Mouse (Mus musculus): ENCODE measurements around the gene Tulp1. TPM values are rescaled to one million over a fixed set of nuclear protein-coding genes. Genes with fewer than 3 reads are reported as not detected.
A peak's percentile ranks its signal among the peaks of the same experiment; 100 is the strongest.
"Not testable (repeated sequence)": the region's sequence is repeated elsewhere in the genome, so short reads cannot be mapped to it uniquely, and the experiment has no call there.

The Tulp1 gene
- total RNA-seq, 2 experiments from 2014 or later, result not detected

- ATAC-seq (ENCODE audit: poor library complexity, severe bottlenecking), result no peak
Measured at GRCm38 (mm10) chr17:28344050-28344607, 20.9 kb downstream of the Tulp1 start.

- peak; percentile 62 for ATAC-seq (ENCODE audit: poor library complexity, severe bottlenecking)
Measured at GRCm38 (mm10) chr17:28341091-28341490, 23.9 kb downstream of the Tulp1 start.

DNA sequence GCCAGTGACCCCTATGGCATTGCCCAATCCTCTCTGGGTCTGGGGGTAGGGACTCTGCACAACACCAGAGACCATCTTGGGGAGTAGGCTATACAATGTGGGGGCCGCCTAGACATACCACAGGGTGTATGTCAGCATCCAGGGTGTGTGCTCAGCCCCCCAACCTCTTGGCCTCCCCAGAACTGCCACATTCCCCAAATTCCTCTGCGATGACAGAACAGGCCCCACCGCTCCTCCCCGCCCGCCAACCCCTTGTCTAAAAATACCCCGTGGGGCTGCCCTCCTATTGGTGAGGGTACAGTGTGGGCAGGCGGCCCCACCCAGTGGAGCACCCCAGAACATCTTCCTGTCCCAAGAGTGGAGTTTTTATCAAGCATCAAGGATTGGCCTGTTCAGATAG, 24.4 kb downstream of the Tulp1 start:
- ATAC-seq (ENCODE audit: poor library complexity, severe bottlenecking), result no peak

DNA sequence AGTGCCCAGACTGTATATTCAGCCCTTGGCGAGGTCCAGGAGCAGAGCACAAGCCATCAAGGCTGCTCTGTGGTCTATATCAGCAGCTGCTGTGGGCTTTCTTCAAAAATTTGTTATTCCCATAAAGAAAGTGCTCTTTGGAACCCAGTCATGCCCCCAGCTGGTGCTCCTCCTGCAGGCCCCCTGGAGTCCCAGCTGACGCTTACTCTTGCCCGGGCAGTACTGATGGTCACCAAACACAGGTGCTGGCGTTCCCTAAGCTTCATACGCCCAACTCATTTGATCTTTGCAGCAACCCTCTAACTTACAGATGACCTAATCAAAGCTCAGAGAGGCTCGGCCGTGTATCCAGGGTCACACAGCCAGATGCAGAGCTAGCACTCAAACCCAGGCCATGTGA, 27.5 kb downstream of the Tulp1 start:
- ATAC-seq (ENCODE audit: poor library complexity, severe bottlenecking), result no peak

DNA sequence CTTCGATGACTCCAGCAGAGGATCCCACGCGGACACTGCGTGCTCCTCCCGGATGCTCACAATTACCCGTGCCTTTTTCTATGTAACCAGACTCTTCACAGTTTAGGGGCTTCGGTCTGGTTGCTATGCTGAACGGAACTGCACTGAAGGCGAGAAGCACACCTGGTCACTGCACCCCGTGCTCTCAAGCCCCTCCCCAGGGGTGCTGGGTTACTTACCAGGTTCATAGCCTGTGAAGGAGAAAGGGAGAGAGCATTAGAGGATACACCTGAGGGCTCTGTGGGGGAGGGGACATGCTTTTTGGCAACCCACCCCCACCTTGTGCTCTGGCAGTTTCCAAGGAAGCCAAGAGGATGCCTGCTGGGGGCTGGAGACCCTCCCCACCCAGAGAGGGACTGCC, 29.8 kb downstream of the Tulp1 start:
- no peak for ATAC-seq (ENCODE audit: poor library complexity, severe bottlenecking)

GRCm38 (mm10) chr17:28332915-28333546, 32.0 kb downstream of the Tulp1 start:
- no peak for ATAC-seq (ENCODE audit: poor library complexity, severe bottlenecking)

- no peak for ATAC-seq (ENCODE audit: poor library complexity, severe bottlenecking)
Measured at GRCm38 (mm10) chr17:28332113-28332914, 32.7 kb downstream of the Tulp1 start.

DNA sequence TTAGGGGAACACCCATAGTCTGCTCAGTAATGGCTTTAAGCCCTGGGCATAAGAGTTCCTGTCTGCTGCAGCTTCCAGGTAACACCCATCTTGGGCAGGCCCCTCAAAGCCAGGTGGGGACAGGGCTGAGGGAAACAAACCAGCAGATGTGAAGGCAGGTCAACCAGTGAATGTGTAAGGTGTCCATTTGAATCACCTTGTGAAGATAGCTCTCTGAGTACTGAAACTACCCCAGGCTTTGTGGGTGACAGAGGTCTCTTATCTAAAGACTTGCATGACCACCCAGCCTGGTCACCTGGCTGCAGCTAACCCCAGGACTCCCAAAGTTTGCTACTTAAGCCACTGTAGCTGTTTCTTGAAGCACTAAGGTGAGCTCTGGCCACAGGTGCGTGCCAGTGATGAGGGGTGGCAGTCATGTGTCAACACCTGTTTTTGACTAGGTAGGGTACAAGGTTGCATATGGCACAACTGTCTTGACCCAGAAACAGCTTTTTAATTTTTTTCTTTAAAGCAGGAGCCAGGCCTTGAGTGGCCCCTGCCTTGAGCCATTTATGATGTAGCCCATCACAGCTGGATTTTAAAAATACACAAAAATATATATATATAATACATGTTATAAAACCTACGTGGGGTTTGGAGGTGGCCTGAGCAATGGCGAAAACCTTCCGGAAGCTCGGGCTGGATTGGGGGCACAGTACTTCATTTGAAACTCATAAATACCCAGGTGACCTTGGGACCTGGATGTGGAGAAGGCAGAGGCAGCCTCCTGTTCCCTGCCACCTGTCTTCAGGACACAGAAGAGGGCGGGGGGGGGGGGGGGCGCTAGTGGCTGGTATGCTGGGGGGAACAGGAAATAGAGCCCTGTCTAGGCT, 33.5 kb downstream of the Tulp1 start:
- no peak for ATAC-seq (ENCODE audit: poor library complexity, severe bottlenecking)

- ATAC-seq (ENCODE audit: poor library complexity, severe bottlenecking), result not testable (repeated sequence)
Measured at GRCm38 (mm10) chr17:28330590-28330989, 34.4 kb downstream of the Tulp1 start.

DNA sequence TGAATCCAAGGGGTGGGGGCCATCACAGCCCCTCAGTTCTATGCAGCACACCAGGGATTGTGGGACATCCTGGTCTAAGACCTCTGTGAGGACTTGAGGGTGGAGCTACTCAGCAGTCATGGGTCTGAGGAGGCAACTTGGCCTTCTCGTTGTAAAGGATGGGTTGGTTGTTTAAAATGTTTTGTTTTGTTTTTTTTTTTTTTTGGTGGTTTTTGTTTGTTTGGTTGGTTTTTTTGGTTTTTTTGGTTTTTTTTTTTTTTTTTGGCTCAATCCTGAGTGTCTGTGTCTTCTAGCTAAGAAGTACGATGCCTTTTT, 34.8 kb downstream of the Tulp1 start:
- ATAC-seq (ENCODE audit: poor library complexity, severe bottlenecking), result no peak

DNA sequence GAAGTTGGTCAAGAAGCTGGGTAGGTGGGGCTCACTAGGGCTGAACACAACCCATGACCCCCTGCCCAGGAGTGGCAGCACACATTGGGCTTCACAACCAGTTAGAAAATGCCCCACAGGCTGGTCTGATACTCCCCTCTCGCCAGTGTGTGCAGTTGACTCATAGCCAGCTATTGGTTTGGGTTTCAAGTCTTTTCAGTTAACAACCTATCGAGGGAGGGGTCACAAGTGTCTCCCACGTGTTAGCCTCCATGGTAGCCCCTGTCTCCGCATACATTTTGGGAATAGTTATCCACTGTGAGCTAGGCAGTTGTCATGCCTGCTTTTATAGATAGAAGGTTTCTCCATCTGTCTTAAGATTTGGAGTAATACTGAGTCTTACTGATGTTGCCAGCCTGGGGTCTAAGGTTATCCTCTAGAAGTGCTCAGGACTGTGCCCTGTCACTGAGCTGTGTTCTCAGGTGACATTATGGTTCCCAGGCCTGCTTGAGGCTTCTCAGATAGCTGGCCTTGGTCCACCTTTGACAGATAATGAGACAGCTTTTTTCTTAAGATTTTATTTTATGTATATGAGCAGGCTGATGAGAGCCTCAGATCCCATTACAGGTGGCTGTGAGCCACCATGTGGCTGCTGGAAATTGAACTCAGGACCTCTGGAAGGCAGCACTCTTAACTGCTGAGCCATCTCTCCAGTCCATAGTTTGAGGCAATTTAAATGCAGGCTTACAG, 35.4 kb downstream of the Tulp1 start:
- no peak for ATAC-seq (ENCODE audit: poor library complexity, severe bottlenecking)

DNA sequence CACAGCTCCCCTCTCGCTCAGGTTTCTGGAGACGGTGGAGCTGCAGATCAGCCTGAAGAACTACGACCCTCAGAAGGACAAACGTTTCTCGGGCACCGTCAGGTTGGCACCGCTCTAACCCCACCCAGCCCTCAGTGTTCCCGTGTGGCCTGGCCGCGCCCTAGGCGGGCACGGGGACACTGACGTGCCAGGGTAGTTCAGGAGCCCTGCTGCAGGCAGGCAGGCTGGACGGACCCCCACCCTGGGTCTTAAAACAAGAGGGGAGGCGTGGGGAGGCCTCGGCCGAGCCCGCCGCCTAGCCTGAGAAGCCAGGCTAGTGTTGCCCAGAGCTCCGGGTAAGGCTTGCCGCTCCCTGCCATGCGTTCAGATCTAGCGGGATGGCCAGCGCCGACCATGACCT, 36.1 kb downstream of the Tulp1 start:
- ATAC-seq (ENCODE audit: poor library complexity, severe bottlenecking), result peak; percentile 12; the same call in 1 of the 2 replicates

GRCm38 (mm10) chr17:28328366-28328928, 36.6 kb downstream of the Tulp1 start, which contains the start of gene Rpl10a:
Gene Rpl10a, plus strand, starts transcription at chr17:28328471.
- ATAC-seq (ENCODE audit: poor library complexity, severe bottlenecking), result peak; percentile 93

GRCm38 (mm10) chr17:28327673-28328325, 37.2 kb downstream of the Tulp1 start:
- ATAC-seq (ENCODE audit: poor library complexity, severe bottlenecking), result peak; percentile 54

DNA sequence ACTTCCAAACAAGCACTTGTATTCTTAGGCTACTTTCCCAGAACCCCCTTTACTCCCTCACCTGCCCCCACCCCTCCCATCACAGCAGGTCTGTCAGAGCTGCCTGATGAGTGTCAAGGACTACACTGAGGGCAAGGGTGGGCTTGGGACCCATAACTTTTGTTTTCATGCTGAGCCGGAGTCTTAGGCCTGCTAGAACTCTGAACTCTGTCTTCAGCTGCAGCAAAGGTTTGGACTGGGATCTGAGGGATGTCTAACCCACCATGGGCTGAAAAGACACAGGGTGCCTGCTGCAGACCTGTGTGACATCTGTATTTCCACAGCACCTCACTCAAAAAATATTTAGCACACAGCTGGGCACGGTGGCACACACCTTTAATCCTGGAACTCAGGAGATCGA, 38.1 kb downstream of the Tulp1 start:
- no peak for ATAC-seq (ENCODE audit: poor library complexity, severe bottlenecking)

- no peak for ATAC-seq (ENCODE audit: poor library complexity, severe bottlenecking)
Measured at GRCm38 (mm10) chr17:28325751-28326150, 39.3 kb downstream of the Tulp1 start.

DNA sequence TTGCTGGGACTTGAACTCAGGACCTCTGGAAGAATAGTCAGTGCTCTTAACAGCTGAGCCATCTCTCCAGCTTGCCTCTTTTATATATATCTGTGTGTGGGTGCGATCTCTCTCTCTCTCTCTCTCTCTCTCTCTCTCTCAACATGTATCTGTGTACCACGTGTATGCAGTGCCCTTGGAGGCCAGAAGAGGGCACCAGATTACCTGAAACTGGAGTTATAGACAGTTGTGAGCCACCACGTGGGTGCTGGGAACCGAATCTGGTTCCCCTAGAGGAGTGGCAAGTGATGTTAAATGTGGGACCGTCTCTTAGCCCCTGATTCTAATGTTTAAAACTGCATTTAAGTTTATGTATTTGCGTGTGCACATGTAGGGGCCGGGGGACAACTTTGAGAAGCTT, 40.6 kb downstream of the Tulp1 start:
- not testable (repeated sequence) for ATAC-seq (ENCODE audit: poor library complexity, severe bottlenecking)

GRCm38 (mm10) chr17:28323786-28324185, 41.2 kb downstream of the Tulp1 start:
- no peak for ATAC-seq (ENCODE audit: poor library complexity, severe bottlenecking)

DNA sequence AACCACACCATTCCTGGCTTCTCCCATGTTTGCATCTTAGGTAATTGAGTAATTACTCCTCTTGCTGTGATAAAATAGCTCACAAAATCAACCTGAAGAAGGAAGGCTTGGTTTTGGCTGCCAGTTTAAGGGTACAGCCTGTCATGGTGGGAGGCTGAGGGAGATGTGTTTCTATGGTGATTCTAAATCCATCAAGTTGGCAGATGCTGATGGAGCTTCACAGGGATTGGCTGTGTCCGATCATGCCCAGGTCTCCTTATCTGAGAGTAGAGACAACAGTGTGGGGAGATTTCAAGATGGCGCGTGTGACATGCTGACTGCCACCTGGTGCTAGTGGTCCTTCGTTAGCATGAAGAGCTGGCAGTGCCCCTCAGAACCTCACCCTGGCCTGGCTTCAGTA, 43.3 kb downstream of the Tulp1 start:
- ATAC-seq (ENCODE audit: poor library complexity, severe bottlenecking), result no peak

DNA sequence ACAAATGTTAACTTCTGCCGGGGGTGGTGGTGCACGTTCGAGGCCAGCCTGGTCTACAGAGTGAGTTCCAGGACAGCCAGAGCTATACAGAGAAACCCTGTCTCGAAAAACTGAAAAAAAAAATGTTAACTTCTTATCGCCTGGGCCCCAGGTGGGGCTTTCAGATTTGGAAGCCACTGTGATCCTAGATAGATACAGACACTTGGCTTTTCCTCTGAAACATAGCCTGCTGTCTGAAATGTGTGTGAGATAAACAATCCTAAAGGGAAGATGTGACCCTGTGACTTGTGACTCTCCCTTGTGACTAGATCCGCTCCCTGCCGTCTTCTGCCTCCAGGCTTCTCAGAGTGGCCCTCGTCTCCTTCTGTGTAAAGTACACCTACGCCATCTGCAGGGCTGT, 47.3 kb downstream of the Tulp1 start:
- no peak for ATAC-seq (ENCODE audit: poor library complexity, severe bottlenecking)

Measured in megakaryocyte, adult 5-6 weeks (primary cell).